Mouse (Mus musculus) heart, embryonic 11.5 days (tissue): ENCODE measurements around the gene Fbxl8. TPM values are rescaled to one million over a fixed set of nuclear protein-coding genes. Genes with fewer than 3 reads are reported as not detected.

Source experiments
- ATAC-seq: fragments of 200-750 bp; cut with Nextera tagmentation; replicated peaks from 2 replicates; pipeline ENCODE4 v1.8.0; 2017; ENCODE audit warnings: moderate library complexity; ENCODE audit not compliant: insufficient number of reproducible peaks, low FRiP score, low TSS enrichment
- H3K27ac ChIP-seq: fragments of 300-500 bp; sonication (generic); 2 replicates; pipeline ENCODE4 v1.5.1; 2014; ENCODE audit warnings: mild to moderate bottlenecking, low read depth, low read length
- H3K27me3 ChIP-seq: fragments of 300-500 bp; sonication (generic); 2 replicates; pipeline ENCODE4 v1.6.1; 2014; ENCODE audit warnings: mild to moderate bottlenecking, low read length, mixed read lengths; ENCODE audit not compliant: control insufficient read depth, insufficient read depth
- H3K36me3 ChIP-seq: fragments of 300-500 bp; sonication (generic); 2 replicates; pipeline ENCODE4 v1.6.1; 2014; ENCODE audit warnings: mild to moderate bottlenecking, low read length, moderate library complexity, mixed read lengths; ENCODE audit not compliant: control insufficient read depth, insufficient read depth
- H3K4me1 ChIP-seq: fragments of 300-500 bp; sonication (generic); 2 replicates; pipeline ENCODE4 v1.6.1; 2014; ENCODE audit warnings: low read length; ENCODE audit not compliant: control insufficient read depth, insufficient read depth
- H3K4me2 ChIP-seq: fragments of 300-500 bp; sonication (generic); 2 replicates; pipeline ENCODE4 v1.6.1; 2014; ENCODE audit warnings: mild to moderate bottlenecking, moderate library complexity
- H3K4me3 ChIP-seq: fragments of 300-500 bp; sonication (generic); 2 replicates; pipeline ENCODE4 v1.5.1; 2014; ENCODE audit warnings: low read depth, low read length
- H3K9ac ChIP-seq: fragments of 300-500 bp; sonication (generic); 2 replicates; pipeline ENCODE4 v1.6.1; 2014; ENCODE audit warnings: mild to moderate bottlenecking, low read depth, low read length, moderate library complexity
- H3K9me3 ChIP-seq: fragments of 300-500 bp; sonication (generic); replicated peaks from 2 replicates; pipeline ENCODE4 v1.6.1; 2016; ENCODE audit warnings: low read length; ENCODE audit not compliant: control insufficient read depth
- WGBS: fragments of 180-500 bp; shearing (Covaris S2); extraction: QIAGEN DNeasy Blood & Tissue Kit; methylation state at CpG from one replicate; pipeline ENCODE4 v1.1.7; 2014; ENCODE audit not compliant: insufficient replicate concordance; 5-methylcytosine and 5-hydroxymethylcytosine counted together
- polyA plus RNA-seq: library from polyadenylated mRNA; unstranded; fragments of >200 nt; fragmentation: Nextera tagmentation; extraction: Ambion mirVana; gene quantifications from 2 replicates; pipeline ENCODE4 v1.2.1, GENCODE M21; 2014

Fbxl8 gene
- polyA plus RNA-seq, 1 experiment from 2014 or later, result 2.8 TPM

GRCm38 (mm10) chr8:105309142-105309847, 44.8 kb downstream of the Fbxl8 start:
- no peak overlapping the region for H3K4me2 ChIP-seq
- H3K4me1 ChIP-seq, result peaks cover 24% of the 10 kb centered on the region
- 84% methylated on average over 15 of the region's 15 CpGs for WGBS
- H3K4me3 ChIP-seq, result no peak overlapping the region
- no peak overlapping the region for H3K9ac ChIP-seq
- peaks cover 14% of the 10 kb centered on the region for H3K36me3 ChIP-seq
- no peak for ATAC-seq
- no peak overlapping the region for H3K27ac ChIP-seq
- no peaks in the 10 kb centered on the region for H3K9me3 ChIP-seq
- H3K27me3 ChIP-seq, result no peaks in the 10 kb centered on the region

- Histone ChIP-seq H3K9me3 (no peaks in the 10 kb centered on the region), H3K9ac (no peak overlapping the region), H3K4me3 (no peak overlapping the region), H3K27me3 (no peaks in the 10 kb centered on the region), H3K4me1 (peaks cover 17% of the 10 kb centered on the region), H3K4me2 (no peak overlapping the region), H3K27ac (no peak overlapping the region), H3K36me3 (peaks cover 18% of the 10 kb centered on the region)
- 86% methylated on average over 8 of the region's 8 CpGs for WGBS
- ATAC-seq, result no peak
These were observed 45.7 kb downstream of the Fbxl8 start for GRCm38 (mm10) chr8:105310118-105310517.

- Histone ChIP-seq H3K4me1 (peaks cover 4% of the 10 kb centered on the region; the same call in 1 of the 2 replicates), H3K27ac (no peak overlapping the region), H3K9ac (no peak overlapping the region), H3K27me3 (no peaks in the 10 kb centered on the region), H3K36me3 (peaks cover 25% of the 10 kb centered on the region), H3K9me3 (no peaks in the 10 kb centered on the region), H3K4me2 (no peak overlapping the region), H3K4me3 (no peak overlapping the region)
- 61% methylated on average over 1 of the region's 1 CpGs for WGBS
- ATAC-seq, result no peak
These were observed 47.3 kb downstream of the Fbxl8 start for GRCm38 (mm10) chr8:105311718-105312117.

DNA sequence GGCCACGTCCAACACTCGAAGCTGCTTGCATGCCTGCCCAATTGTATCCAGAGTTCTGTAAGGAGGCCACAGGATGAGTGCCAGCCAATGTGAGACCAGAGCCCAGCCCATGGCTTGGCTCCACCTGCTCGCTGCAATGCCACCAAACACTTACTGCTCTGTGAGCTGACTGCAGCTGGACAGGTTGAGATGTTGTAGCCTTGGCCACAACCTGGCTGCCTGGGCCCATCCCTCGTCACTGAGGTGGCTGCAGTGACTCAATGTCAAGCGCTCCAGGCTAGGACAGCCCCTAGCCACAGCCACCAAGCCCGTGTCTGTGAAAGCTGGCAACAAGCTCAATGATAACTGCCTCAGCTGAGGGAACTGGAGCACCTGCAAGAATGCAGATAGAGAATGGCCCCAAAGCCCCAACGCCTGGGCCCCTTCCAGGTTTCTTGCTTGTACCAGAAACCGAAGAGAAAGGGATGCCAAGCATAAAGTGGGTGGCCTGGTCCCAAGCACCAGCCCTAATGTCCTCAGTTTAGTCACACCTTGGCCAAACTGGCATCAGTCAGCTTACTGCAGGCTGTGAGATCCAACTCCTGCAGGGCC, 48.5 kb downstream of the Fbxl8 start:
- H3K27ac ChIP-seq, result no peak overlapping the region

DNA sequence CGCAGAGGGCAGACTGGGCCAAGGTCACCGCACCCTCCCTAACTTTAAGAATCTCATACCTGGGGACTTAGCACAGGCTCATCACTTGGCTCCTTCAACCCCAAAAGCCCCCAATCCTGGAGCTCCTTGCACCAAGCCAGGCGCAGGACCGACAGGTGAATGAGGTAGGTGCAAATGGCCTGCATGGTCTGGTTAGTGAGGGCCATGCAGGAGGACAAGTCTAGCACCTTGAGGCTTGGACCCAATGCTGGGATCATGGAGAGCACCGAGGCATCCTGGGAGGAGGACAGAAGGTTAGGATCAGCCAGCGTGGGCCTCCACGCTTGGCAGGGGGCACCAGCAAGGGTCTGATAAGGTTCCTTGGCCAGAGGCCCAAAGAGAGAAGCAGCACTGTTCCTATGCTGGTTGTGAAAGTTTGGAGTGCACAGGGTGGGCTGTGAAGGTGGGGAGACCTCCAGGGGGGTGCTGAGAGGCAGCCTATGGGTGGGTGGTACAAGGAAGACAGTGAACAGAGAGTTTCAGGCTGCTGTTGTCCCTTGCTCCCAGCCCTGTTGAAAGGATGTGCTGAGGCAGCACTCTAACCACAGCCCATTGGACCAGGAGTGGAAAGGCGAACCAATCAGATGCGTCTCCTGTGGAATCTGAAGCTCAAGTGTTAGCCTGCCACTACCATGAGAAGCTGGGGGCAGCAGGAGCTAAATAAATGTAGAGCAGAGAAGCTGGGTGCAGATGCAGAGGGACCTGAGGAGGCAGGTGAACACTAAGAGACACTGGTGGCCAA, 49.4 kb downstream of the Fbxl8 start:
- Histone ChIP-seq H3K4me1 (peaks cover 4% of the 10 kb centered on the region; the same call in 1 of the 2 replicates), H3K9ac (no peak overlapping the region), H3K4me2 (no peak overlapping the region), H3K36me3 (peaks cover 26% of the 10 kb centered on the region), H3K4me3 (no peak overlapping the region), H3K27me3 (no peaks in the 10 kb centered on the region), H3K27ac (no peak overlapping the region), H3K9me3 (no peaks in the 10 kb centered on the region)
- 61% methylated on average over 9 of the region's 9 CpGs for WGBS
- no peak for ATAC-seq

More for the DNA sequence above, 48.5 kb downstream of the Fbxl8 start:
- no peaks in the 10 kb centered on the region for H3K27me3 ChIP-seq
- ATAC-seq, result 0 out of 2 replicates have a peak, but pooled peaks have one; percentile 9
- no peak overlapping the region for H3K9ac ChIP-seq
- no peak overlapping the region for H3K4me3 ChIP-seq
- H3K4me2 ChIP-seq, result no peak overlapping the region
- 80% methylated on average over 8 of the region's 8 CpGs for WGBS
- peaks cover 4% of the 10 kb centered on the region; the same call in 1 of the 2 replicates for H3K4me1 ChIP-seq
- H3K9me3 ChIP-seq, result no peaks in the 10 kb centered on the region
- H3K36me3 ChIP-seq, result peaks cover 27% of the 10 kb centered on the region

- no peak overlapping the region for H3K9ac ChIP-seq
- no peak overlapping the region for H3K4me2 ChIP-seq
- H3K4me3 ChIP-seq, result no peak overlapping the region
- H3K27me3 ChIP-seq, result no peaks in the 10 kb centered on the region
- H3K4me1 ChIP-seq, result peaks cover 4% of the 10 kb centered on the region; the same call in 1 of the 2 replicates
- no peak overlapping the region for H3K27ac ChIP-seq
- H3K9me3 ChIP-seq, result no peaks in the 10 kb centered on the region
- peaks cover 28% of the 10 kb centered on the region for H3K36me3 ChIP-seq
- 90% methylated on average over 18 of the region's 18 CpGs for WGBS
- ATAC-seq, result no peak
These were observed 50.8 kb downstream of the Fbxl8 start for GRCm38 (mm10) chr8:105315073-105315769.

GRCm38 (mm10) chr8:105317941-105318340, 53.5 kb downstream of the Fbxl8 start:
- Histone ChIP-seq H3K4me1 (peaks cover 4% of the 10 kb centered on the region; the same call in 1 of the 2 replicates), H3K27ac (no peak overlapping the region), H3K9me3 (no peaks in the 10 kb centered on the region), H3K27me3 (no peaks in the 10 kb centered on the region), H3K4me3 (no peak overlapping the region), H3K4me2 (no peak overlapping the region), H3K36me3 (peaks cover 18% of the 10 kb centered on the region), H3K9ac (no peak overlapping the region)
- no peak for ATAC-seq
- 80% methylated on average over 4 of the region's 4 CpGs for WGBS

- peaks cover 2% of the 10 kb centered on the region; the same call in 1 of the 2 replicates for H3K4me1 ChIP-seq
- H3K36me3 ChIP-seq, result peaks cover 16% of the 10 kb centered on the region
- no peak overlapping the region for H3K4me2 ChIP-seq
- no peak overlapping the region for H3K9ac ChIP-seq
- H3K27ac ChIP-seq, result no peak overlapping the region
- H3K4me3 ChIP-seq, result no peak overlapping the region
- no peak for ATAC-seq
- no peaks in the 10 kb centered on the region for H3K9me3 ChIP-seq
- WGBS, result 78% methylated on average over 11 of the region's 11 CpGs
- no peaks in the 10 kb centered on the region for H3K27me3 ChIP-seq
These were observed 54.3 kb downstream of the Fbxl8 start for GRCm38 (mm10) chr8:105318662-105319190.
